Mouse (Mus musculus) ovary, postnatal 14 days (tissue): ENCODE data around the gene Ldha.

ENCODE experiments used
- DNase-seq: peaks from one replicate; pipeline ENCODE4 v3.0.0; 2022; ENCODE audit warnings: low spot score

The Ldha gene

GRCm38 (mm10) chr7:46838104-46838671 is 3.1 kb upstream of the Ldha start:
- DNase-seq = peak; percentile 44

GRCm38 (mm10) chr7:46838891-46839302 is 2.4 kb upstream of the Ldha start:
- peak; percentile 46 for DNase-seq

GRCm38 (mm10) chr7:46839446-46839845 is 1.8 kb upstream of the Ldha start:
- DNase-seq = no peak

GRCm38 (mm10) chr7:46839861-46840260 is 1.4 kb upstream of the Ldha start:
- DNase-seq = no peak

GRCm38 (mm10) chr7:46840326-46840725 is 949 bp upstream of the Ldha start:
- DNase-seq = no peak

DNA sequence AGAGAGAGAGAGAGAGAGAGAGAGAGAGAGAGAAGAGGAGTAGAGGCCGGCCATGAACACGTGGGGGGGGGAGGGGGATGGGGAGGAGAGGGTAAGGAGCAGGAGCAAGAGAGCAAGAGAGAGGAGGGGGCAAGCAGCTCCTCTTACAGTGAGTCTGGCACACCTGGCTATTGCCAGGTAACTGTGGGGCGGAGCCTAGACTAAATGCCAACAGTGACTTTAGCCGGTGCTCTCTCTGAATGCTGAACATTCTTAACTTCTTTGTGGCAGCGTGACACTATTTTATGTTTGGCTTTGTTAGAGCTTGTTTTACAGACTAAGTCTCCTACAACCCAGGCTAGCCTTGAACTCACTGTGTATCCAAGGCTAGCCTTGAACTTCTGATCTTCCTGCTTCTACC is 1.0 kb downstream of the Ldha start:
- DNase-seq = no peak

- DNase-seq = no peak
Measured at GRCm38 (mm10) chr7:46843576-46843975, 2.3 kb downstream of the Ldha start.

DNA sequence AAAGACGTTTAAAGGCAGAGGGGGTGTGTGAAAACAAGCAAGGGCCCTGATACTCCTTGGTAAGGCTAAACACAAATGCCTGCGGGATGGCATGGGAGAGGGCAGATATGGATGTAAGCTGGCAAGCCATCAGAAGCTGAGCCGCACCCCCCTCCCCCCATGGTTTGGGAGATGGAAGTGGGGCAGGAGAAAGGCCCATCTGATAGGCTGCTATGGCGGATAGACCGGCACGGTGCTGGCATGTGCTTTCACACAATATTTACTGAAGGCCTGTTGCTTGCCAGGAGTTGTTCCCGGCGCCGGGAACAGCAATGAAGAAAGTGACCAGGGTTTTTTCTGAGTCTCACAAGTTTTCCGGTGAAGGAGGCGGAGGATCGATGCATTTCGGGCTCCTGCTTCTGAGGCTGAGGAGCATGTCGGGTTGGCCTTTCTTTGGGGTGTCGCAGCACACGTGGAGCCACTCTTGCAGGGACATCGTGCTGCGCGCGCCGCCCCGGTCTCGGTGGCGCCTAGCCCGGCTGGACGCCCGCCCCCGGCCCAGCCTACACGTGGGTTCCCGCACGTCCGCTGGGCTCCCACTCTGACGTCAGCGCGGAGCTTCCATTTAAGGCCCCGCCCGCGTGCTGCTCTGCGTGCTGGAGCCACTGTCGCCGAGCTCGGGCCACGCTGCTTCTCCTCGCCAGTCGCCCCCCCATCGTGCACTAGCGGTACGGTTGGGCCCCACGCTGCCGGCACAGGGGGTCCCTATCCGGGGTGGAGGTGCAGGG is 4.1 kb downstream of the Ldha start:
- DNase-seq = peak; percentile 85

GRCm38 (mm10) chr7:46845978-46846485 is 4.8 kb downstream of the Ldha start:
- DNase-seq = no peak

DNA sequence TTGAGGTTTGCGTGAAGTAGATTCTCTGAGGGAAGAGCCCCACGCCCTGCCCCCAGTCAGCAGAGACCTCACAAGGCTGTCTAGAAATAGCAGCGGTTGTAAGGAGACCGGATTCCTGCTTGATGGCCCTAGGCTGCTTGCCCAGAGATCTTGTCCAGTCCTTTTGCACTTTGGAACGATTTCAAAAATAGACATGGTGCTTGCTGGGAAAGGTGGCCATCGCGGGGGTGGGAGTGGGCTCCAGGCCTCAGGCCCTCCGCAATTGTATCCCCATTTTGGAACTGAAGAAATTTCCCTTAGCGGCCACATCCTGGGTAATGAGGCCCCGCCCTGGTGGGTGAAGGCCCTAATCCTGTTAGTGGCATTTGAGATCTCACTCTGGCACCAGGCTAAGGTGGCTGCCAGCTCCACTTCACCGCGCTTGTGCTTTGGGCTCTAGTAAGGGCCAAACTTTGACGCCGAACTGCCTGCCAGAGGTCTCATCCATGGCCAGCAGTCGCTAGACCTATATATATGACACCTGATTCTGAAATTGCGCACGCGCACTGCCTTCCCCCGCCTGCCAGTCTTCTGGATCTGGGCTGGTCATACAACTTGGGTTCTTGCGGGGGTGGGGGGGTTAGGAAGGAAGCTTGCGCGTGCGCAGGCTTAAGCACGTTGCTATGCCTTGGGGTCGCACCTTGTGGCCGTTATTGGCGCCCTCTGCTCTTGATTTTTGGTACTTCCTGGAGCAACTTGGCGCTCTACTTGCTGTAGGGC is 5.4 kb downstream of the Ldha start:
- DNase-seq = no peak

- no peak for DNase-seq
Measured at GRCm38 (mm10) chr7:46849287-46849686, 8.0 kb downstream of the Ldha start.

- no peak for DNase-seq
Measured at GRCm38 (mm10) chr7:46851026-46851425, 9.8 kb downstream of the Ldha start.

- no peak for DNase-seq
Measured at GRCm38 (mm10) chr7:46852666-46853065, 11.4 kb downstream of the Ldha start.

- DNase-seq = no peak
Measured at GRCm38 (mm10) chr7:46853365-46853764, 12.1 kb downstream of the Ldha start.

- no peak for DNase-seq
Measured at GRCm38 (mm10) chr7:46855866-46856560, 14.7 kb downstream of the Ldha start.

GRCm38 (mm10) chr7:46857436-46857835 is 16.2 kb downstream of the Ldha start:
- DNase-seq = no peak

DNA sequence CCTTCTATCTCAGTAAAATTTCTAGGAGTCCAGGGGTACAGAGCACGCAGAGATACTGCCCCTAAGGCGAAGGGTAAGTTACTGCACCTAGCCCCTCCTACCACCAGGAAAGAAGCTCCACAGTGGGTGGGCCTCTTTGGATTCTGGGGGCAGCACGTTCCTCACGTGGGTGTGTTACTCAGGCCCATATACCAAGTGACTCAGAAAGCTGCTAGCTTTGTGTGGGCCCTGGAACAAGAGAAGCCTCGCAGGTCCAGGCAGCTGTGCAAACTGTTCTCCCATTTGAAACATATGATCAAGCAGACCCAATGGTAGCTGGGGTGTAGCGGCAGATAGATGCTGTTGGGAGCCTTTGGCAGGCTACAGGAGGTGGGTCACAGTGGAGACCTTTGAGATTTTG is 17.8 kb downstream of the Ldha start:
- DNase-seq = no peak

- no peak for DNase-seq
Measured at GRCm38 (mm10) chr7:46860996-46861395, 19.7 kb downstream of the Ldha start, which contains the start of gene Ldhc. Gene Ldhc, plus strand, starts transcription at chr7:46861203.

GRCm38 (mm10) chr7:46871988-46872387 is 30.7 kb downstream of the Ldha start:
- no peak for DNase-seq

DNA sequence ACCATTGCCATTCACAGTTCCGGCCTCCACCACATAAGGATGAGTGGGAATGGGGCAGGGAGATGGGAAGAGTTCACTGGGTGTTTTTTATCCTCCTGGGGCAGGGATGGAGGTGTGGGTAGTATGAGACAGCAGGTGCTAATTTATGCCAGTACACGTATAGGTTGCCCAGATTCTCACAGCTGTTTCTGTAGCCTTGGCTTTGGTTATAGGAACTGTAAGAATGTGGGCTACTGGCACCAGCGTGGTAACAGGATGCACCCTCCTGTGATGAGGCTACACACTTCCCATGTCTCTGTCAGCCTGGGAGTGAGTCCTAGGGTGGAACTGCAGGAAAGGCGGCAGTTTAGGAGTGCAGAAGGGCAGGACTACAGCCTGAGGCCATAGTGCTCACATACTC is 35.6 kb downstream of the Ldha start:
- no peak for DNase-seq

GRCm38 (mm10) chr7:46877255-46877654 is 36.0 kb downstream of the Ldha start:
- DNase-seq = no peak

GRCm38 (mm10) chr7:46879851-46880250 is 38.6 kb downstream of the Ldha start:
- DNase-seq = no peak
